Mouse (Mus musculus): ENCODE results near the gene Nampt.

DNA sequence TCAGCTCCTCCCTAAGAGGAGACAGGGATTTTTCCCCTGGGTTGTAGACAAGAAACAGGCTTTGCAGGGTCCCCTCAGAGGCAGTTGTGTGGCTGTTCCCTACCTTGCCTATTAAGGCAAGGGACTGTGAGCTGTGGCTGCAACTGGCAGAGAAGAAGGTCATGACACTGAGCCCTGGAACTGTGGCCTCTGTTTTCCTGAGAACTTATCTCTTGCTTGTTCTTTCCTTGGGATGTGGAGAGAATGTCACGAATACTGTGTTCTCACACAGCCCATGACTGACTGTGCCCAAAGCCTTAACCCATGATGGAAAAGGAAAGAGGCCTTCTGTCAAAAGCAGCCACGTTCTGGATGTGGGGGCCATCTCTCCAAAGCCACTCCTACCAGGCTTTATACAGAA, 65.7 kb downstream of the Nampt start:
- TF ChIP-seq CTCF (IDR thresholded peaks at IDR 0.05; ENCODE audit: low read depth, low read length): no peak
- TF ChIP-seq POLR2AphosphoS5 (IDR thresholded peaks at IDR 0.05; ENCODE audit: insufficient replicate concordance, low read depth, low read length): no peak
- no peak for TF ChIP-seq GATA2 (IDR thresholded peaks at IDR 0.05; ENCODE audit: borderline replicate concordance, low read depth, low read length)
- TF ChIP-seq TAL1 (conservative IDR thresholded peaks at IDR 0.05; ENCODE audit: low read depth, low read length): no peak
- no peak for TF ChIP-seq GATA1 (IDR thresholded peaks at IDR 0.05; ENCODE audit: borderline replicate concordance, low read length)
